Mouse (Mus musculus) bone marrow macrophage, adult 2 months (primary cell): ENCODE data around the gene Dpyd.

Experiments
- CTCF ChIP-seq: IDR thresholded peaks from 2 replicates; pipeline ENCODE4 v1.5.1; 2012; ENCODE audit warnings: low read depth, mild to moderate bottlenecking, low read length, moderate library complexity
- POLR2A ChIP-seq: IDR thresholded peaks from 2 replicates; pipeline ENCODE4 v1.6.1; 2012; ENCODE audit warnings: mild to moderate bottlenecking, low read depth, low read length, borderline replicate concordance

GRCm38 (mm10) chr3:119381119-119381518 is 819.2 kb downstream of the Dpyd start:
- TF ChIP-seq CTCF (no peak), POLR2A (no peak)
